Mouse (Mus musculus) frontal cortex, adult 2 months (tissue): ENCODE results near the gene Brd4. TPM values are rescaled to one million over a fixed set of nuclear protein-coding genes. Genes with fewer than 3 reads are reported as not detected.
"Not testable (repeated sequence)": the region's sequence is repeated elsewhere in the genome, so short reads cannot be mapped to it uniquely, and the experiment has no call there.

Experiments used
- DNase-seq, 2 experiments: peaks; one replicate each; pipeline ENCODE4 v3.0.0; 2022; ENCODE audit warnings: low spot score in 1 of 2; ENCODE audit errors: extremely low spot score in 1 of 2
- polyA plus RNA-seq: library from polyadenylated mRNA; depleted of rRNA; stranded (reverse); fragments of >200 nt; gene quantifications from 2 replicates; pipeline ENCODE4 v1.2.3, GENCODE M21; 2012

Gene Brd4
- polyA plus RNA-seq, 1 experiment = 49.9 TPM

DNA sequence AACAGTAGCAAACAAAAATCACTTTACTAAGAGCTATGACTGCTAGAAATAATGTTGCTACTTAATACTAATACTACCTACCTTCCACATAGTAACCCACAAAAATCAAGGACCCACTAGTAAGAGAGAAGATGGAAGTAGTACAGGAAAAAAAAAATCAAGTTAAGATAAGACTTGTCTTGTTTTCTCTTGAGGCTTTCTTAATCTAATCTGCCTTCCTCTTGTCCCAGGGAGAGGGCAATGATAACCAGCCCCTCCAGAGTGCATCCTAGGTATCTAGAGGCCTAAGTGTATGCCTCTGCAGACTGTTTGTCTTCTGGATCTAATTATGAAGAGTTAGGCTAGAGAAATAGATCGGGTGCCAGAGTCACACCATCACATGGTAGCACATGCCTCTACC, 45.9 kb downstream of the Brd4 start:
- no peak for DNase-seq

DNA sequence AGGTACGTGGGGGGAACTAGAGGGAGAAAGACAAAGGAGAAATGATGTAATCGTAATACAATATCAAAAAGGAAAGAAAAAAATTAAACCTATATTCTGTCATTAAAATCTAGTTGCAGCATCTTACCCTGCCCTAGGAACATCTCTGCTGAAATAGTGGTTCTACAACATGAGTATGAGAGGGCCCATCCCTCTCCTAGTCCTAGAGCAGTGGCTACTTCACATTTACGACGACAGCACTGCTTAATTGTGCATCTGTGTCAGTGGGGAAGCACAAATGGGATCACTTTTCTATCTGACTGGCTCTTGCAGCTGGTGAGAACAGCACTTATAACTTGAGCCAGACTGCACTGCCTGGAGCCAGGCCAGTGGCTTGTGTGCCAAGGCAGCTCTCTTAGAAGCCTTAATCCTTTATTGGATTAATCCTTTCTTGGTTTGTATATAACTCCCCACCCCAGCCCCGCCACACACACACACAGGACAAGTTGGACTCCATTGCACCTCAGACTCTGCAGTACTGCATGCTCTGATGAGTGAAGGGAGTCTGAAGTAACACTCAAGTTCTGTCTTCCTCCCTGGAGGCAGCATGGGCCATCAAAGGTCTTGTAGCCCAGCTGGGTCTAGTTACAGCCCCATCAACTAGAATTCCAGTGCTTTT, 48.9 kb downstream of the Brd4 start:
- DNase-seq = peak in 1 of 2 experiments; percentile 68

GRCm38 (mm10) chr17:32233174-32233573, 51.3 kb downstream of the Brd4 start:
- no peak for DNase-seq

DNA sequence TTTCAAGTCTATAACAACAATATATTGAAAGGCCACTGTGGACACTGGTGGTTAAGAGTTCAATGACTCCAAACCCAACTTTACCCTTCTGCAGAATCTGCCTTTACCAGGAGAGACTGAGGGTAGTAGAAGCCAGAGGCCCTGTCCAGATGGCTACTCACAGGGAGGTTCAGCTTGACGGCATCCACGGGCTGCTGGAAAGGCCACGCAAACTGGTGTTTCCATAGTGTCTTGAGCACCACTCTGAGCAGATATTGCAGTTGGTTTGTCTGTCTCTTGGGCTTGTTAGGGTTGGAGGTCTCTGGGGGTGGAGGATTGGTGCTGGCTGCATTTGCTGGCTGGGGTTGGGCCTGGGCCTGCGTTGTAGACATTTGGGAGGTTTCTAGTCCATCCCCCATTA, 55.3 kb downstream of the Brd4 start:
- DNase-seq = no peak

- no peak for DNase-seq
These were observed 63.6 kb downstream of the Brd4 start for GRCm38 (mm10) chr17:32220873-32221272.

DNA sequence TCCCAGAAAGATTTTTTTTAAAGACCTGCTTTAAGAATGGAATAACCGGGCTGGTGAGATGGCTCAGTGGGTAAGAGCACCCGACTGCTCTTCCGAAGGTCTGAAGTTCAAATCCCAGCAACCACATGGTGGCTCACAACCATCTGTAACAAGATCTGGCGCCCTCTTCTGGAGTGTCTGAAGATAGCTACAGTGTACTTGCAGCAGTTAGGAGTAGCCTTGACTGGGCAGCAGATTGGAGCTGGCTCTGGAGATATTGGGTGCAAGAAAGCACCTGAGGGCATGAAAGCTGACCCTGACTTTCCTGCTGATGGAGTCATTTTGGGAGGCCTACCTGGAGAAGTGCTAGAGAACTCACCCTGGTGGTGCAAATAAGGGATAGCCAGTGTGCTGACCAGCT, 68.9 kb downstream of the Brd4 start:
- not testable (repeated sequence) for DNase-seq

DNA sequence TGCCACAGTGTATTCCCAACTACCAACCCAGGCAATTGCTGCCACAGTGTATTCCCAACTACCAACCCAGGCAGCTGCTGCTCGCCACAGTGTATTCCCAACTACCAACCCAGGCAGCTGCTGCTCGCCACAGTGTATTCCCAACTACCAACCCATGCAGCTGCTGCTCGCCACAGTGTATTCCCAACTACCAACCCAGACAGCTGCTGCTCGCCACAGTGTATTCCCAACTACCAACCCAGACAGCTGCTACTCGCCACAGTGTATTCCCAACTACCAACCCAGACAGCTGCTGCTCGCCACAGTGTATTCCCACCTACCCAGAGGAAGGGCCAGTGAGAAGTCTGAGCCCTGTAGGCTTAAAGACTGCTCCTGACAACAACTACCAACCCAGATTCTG, 73.0 kb downstream of the Brd4 start:
- not testable (repeated sequence) for DNase-seq

DNA sequence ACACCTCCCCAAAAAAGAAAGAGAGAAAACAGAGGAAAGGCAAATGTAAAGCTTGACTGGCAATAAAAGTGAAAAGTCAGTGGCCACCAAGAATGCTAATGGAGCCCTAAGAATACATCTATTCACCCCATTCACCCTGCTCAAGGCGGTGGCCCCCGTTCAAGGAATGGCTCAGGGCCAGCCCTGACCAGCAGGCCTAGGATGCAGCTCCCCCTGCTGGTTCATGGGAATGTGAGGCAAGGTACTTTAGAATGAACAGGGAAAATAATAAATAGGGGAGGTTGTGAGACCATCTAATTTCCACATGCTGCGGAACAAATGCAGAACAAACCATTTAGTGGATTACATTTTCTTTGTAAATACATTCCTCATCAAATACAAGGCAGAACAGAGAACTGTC, 74.8 kb downstream of the Brd4 start:
- peak in 1 of 2 experiments; percentile 75 for DNase-seq

DNA sequence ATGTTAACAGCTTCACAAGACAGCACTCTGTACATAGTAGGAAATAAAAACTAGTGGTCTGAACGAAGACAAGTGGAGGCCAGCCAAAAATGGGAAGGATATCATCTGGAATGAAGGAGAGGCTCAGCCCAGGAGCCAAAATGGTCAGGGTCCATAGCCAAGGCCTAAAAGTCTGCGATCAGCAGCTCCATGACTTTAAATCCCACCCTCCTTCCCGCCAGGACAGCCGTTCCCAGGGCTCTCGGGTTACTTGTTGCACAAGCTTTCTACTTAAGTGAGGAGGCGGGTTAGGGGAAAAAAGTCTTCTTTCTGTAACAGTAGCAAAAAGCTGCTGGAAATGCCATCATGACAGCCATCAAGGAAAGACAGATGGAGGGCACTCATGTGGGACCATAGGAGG, 75.4 kb downstream of the Brd4 start:
- no peak for DNase-seq

- DNase-seq = peak in 1 of 2 experiments; percentile 63
These were observed 76.8 kb downstream of the Brd4 start for GRCm38 (mm10) chr17:32207586-32208245.

DNA sequence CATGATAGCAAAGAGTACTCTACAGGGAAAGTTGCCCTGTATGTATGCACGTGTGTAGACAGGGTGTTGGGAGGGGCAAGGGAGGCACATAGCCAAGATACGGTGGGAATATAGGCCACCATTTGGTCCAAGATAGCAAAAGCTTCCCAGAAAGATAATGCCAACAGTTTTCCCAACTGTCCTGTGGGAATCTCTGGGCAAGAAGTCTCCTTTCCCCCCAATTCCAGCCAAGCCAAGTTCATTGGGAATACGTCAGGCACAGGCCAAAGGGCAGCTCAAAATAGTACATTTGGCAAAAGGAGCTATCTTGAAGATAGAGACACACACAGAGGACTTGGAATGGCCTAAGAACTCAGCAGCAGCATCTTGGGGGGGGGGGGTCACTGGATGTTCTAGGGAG, 79.2 kb downstream of the Brd4 start:
- no peak for DNase-seq

DNA sequence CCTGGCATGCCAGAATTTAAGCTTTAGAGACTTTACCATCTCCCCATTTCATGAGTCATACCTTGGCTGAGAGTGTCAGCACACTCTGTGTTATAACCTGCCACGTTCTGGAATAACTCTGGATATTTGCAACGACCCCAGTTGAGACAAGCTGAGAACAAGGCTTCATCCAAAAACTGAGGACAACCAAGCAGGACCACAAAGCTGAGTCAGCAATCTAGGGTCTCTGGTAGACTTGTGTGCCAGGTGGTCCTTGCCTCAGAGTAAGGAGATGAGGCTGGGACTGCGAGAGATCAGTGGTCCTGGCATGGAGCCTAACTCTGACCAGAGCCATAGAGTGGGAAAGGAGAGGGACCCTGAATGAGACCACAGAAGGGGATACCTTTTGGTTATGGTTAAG, 81.5 kb downstream of the Brd4 start:
- DNase-seq = no peak

GRCm38 (mm10) chr17:32201086-32201485, 83.4 kb downstream of the Brd4 start:
- DNase-seq = no peak

GRCm38 (mm10) chr17:32199796-32200195, 84.7 kb downstream of the Brd4 start:
- DNase-seq = no peak

- DNase-seq = no peak
These were observed 87.4 kb downstream of the Brd4 start for GRCm38 (mm10) chr17:32197156-32197555.

- no peak for DNase-seq
These were observed 88.8 kb downstream of the Brd4 start for GRCm38 (mm10) chr17:32195725-32196124.

DNA sequence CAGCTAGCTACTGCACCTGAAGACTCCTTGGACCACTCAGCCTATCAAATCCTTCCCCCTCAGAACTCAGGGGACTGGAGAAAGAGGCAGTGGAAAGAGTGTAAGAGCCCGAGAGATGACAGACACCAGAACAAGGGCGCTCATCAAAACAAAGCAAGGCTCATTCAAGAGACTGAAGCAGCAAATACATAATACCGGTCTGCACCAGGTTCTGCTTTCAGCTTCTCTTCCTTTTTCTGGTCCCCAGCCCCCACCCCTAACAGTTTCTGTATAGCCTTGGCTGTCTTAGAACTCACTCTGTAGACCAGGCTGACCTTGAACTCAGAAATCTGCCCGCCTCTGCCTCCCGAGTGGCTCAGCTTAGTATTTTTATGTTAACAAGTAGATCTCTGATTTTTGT, 91.5 kb downstream of the Brd4 start:
- DNase-seq = no peak

GRCm38 (mm10) chr17:32189850-32190249, 94.7 kb downstream of the Brd4 start:
- DNase-seq = no peak

- DNase-seq = no peak
These were observed 95.5 kb downstream of the Brd4 start, which contains the start of gene Ephx3 for GRCm38 (mm10) chr17:32188863-32189636. TSS of gene Ephx3 (minus strand) at chr17:32189549.

- DNase-seq = no peak
These were observed 101.5 kb downstream of the Brd4 start for GRCm38 (mm10) chr17:32183017-32183416.

DNA sequence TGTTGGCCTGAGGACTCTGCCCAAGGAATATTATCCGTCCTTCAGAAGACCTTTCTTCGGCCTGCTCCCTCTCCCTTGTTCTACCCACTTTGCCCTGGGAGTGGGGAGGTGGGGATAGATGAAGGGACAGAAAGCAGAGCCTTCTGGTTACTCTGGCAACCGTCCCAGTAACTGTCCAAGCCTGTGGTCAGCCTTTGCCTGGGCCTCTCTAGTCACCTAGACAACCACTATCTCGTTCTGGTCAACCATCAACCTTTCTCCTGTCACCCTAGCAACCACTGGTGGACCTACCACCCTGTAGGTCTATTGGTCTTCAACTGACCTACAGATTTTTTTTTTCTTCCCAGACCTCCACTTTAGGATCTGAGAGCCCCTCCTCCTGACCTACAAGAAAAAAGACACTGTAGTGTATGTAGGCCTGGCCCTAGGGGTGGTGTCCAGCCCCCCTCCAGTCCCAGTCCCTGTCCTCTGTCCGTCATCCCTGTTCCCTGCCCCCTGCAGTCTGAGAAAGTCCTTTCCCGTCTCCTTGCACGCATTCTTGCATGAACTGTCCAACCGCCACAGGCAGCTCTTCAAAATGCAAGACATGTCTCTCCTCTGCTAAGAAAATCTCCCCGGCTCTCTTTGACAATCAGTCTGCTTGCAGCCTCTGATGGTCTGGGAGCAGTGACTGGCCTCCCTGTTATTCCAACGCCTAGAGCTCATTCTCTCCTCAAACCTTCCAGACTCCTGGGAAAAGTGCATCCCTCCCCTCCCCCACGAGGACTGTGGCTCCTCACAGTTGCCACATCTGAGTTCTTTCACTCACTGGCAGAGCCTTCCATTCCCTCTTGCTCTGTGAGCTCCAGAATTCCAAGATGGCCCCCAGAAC, 104.7 kb downstream of the Brd4 start:
- DNase-seq = no peak
